Mouse (Mus musculus) kidney, postnatal 10 days (tissue): ENCODE data around the gene A630095N17Rik.

ENCODE experiments used
- DNase-seq: peaks from one replicate; pipeline ENCODE4 v3.0.0; 2021; ENCODE audit warnings: mixed read lengths

The A630095N17Rik gene

GRCm38 (mm10) chr1:75231664-75232152, at the start of gene A630095N17Rik:
Gene A630095N17Rik, minus strand, starts transcription at chr1:75232102.
- DNase-seq = no peak

GRCm38 (mm10) chr1:75278228-75278627, 46.3 kb upstream of the A630095N17Rik start, which contains the start of gene Resp18:
Gene Resp18, minus strand, starts transcription at chr1:75278415.
- no peak for DNase-seq

GRCm38 (mm10) chr1:75277195-75278188, 45.6 kb upstream of the A630095N17Rik start:
- DNase-seq = peak; percentile 86

GRCm38 (mm10) chr1:75264091-75264880, 32.4 kb upstream of the A630095N17Rik start, which contains the start of gene Ptprn:
Gene Ptprn, minus strand, starts transcription at chr1:75264502.
- no peak for DNase-seq

GRCm38 (mm10) chr1:75262969-75263951, 31.4 kb upstream of the A630095N17Rik start:
- peak; percentile 89 for DNase-seq

GRCm38 (mm10) chr1:75261278-75261677, 29.4 kb upstream of the A630095N17Rik start:
- DNase-seq = no peak

GRCm38 (mm10) chr1:75255516-75256046, 23.7 kb upstream of the A630095N17Rik start:
- no peak for DNase-seq

- DNase-seq = no peak
Measured at GRCm38 (mm10) chr1:75254625-75255013, 22.7 kb upstream of the A630095N17Rik start.

- peak; percentile 90 for DNase-seq
Measured at GRCm38 (mm10) chr1:75253849-75254624, 22.1 kb upstream of the A630095N17Rik start.

GRCm38 (mm10) chr1:75253029-75253428, 21.1 kb upstream of the A630095N17Rik start:
- peak; percentile 28 for DNase-seq

- DNase-seq = no peak
Measured at GRCm38 (mm10) chr1:75252308-75252707, 20.4 kb upstream of the A630095N17Rik start.

GRCm38 (mm10) chr1:75251112-75251970, 19.4 kb upstream of the A630095N17Rik start:
- peak; percentile 88 for DNase-seq

- no peak for DNase-seq
Measured at GRCm38 (mm10) chr1:75250498-75250897, 18.6 kb upstream of the A630095N17Rik start.

- peak; percentile 42 for DNase-seq
Measured at GRCm38 (mm10) chr1:75248041-75248772, 16.3 kb upstream of the A630095N17Rik start.

- no peak for DNase-seq
Measured at GRCm38 (mm10) chr1:75247071-75247930, 15.4 kb upstream of the A630095N17Rik start.

- peak; percentile 71 for DNase-seq
Measured at GRCm38 (mm10) chr1:75244836-75245235, 12.9 kb upstream of the A630095N17Rik start.

GRCm38 (mm10) chr1:75244175-75244826, 12.4 kb upstream of the A630095N17Rik start:
- no peak for DNase-seq
